Mouse (Mus musculus): ENCODE measurements around the gene Pde4dip. TPM values are rescaled to one million over a fixed set of nuclear protein-coding genes. Genes with fewer than 3 reads are reported as not detected.

The Pde4dip gene
- polyA plus RNA-seq, 1 experiment from 2014 or later: 60.3 TPM

- H3K4me2 ChIP-seq (ENCODE audit: low read length): no peak overlapping the region
- H3K27me3 ChIP-seq (replicated peaks; ENCODE audit: control insufficient read depth, insufficient read depth, low read length): no peaks in the 10 kb centered on the region
- no peak overlapping the region for H3K4me3 ChIP-seq (ENCODE audit: low read length)
- no peaks in the 10 kb centered on the region for H3K36me3 ChIP-seq (ENCODE audit: control insufficient read depth, insufficient read depth, low read length)
- H3K27ac ChIP-seq (ENCODE audit: low read depth, low read length): no peak overlapping the region
- no peak for ATAC-seq
- H3K9ac ChIP-seq (ENCODE audit: low read depth, low read length): no peak overlapping the region
- 94% methylated on average over 5 of the region's 5 CpGs for WGBS
- no peaks in the 10 kb centered on the region for H3K9me3 ChIP-seq (ENCODE audit: control insufficient read depth, low read length)
- no peaks in the 10 kb centered on the region for H3K4me1 ChIP-seq (ENCODE audit: control insufficient read depth, insufficient read depth, low read depth, low read length)
Measured at GRCm38 (mm10) chr3:97653781-97654180, 234.7 kb downstream of the Pde4dip start.

- no peak overlapping the region for H3K9ac ChIP-seq (ENCODE audit: low read depth, low read length)
- H3K4me1 ChIP-seq (ENCODE audit: control insufficient read depth, insufficient read depth, low read depth, low read length): no peaks in the 10 kb centered on the region
- H3K27me3 ChIP-seq (replicated peaks; ENCODE audit: control insufficient read depth, insufficient read depth, low read length): no peaks in the 10 kb centered on the region
- WGBS: 88% methylated on average over 10 of the region's 10 CpGs
- H3K4me2 ChIP-seq (ENCODE audit: low read length): no peak overlapping the region
- ATAC-seq: no peak
- H3K4me3 ChIP-seq (ENCODE audit: low read length): no peak overlapping the region
- no peaks in the 10 kb centered on the region for H3K9me3 ChIP-seq (ENCODE audit: control insufficient read depth, low read length)
- no peak overlapping the region for H3K27ac ChIP-seq (ENCODE audit: low read depth, low read length)
- no peaks in the 10 kb centered on the region for H3K36me3 ChIP-seq (ENCODE audit: control insufficient read depth, insufficient read depth, low read length)
Measured at GRCm38 (mm10) chr3:97651604-97652003, 236.9 kb downstream of the Pde4dip start.

- no peaks in the 10 kb centered on the region for H3K4me1 ChIP-seq (ENCODE audit: control insufficient read depth, insufficient read depth, low read depth, low read length)
- no peak overlapping the region for H3K27ac ChIP-seq (ENCODE audit: low read depth, low read length)
- no peak for ATAC-seq
- no peaks in the 10 kb centered on the region for H3K27me3 ChIP-seq (replicated peaks; ENCODE audit: control insufficient read depth, insufficient read depth, low read length)
- H3K4me2 ChIP-seq (ENCODE audit: low read length): no peak overlapping the region
- H3K4me3 ChIP-seq (ENCODE audit: low read length): no peak overlapping the region
- 85% methylated on average over 6 of the region's 6 CpGs for WGBS
- no peaks in the 10 kb centered on the region for H3K36me3 ChIP-seq (ENCODE audit: control insufficient read depth, insufficient read depth, low read length)
- no peaks in the 10 kb centered on the region for H3K9me3 ChIP-seq (ENCODE audit: control insufficient read depth, low read length)
- no peak overlapping the region for H3K9ac ChIP-seq (ENCODE audit: low read depth, low read length)
Measured at GRCm38 (mm10) chr3:97649469-97649868, 239.0 kb downstream of the Pde4dip start.

- no peak for ATAC-seq
- no peak overlapping the region for H3K4me3 ChIP-seq (ENCODE audit: low read length)
Measured at GRCm38 (mm10) chr3:97649022-97649421, 239.5 kb downstream of the Pde4dip start.

DNA sequence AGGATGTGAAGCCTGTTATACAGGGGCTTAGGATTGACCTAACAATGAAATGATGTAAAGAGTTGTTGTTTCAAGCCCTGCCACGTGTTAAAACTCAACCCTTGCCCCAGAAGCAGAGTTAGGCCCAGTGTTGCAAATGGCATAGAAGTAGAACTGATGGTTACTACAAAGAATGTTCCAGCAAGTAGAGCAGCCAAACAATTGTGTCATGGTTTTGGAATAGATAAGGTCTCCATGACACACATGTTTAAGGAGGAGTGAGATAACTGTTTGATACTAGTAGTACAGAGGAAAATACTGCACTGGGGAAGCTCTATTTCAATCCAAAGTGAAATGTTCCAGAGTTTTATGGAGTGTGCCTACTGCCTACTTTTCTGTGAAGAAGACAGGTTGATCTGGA, 240.0 kb downstream of the Pde4dip start:
- H3K9ac ChIP-seq (ENCODE audit: low read depth, low read length): no peak overlapping the region
- H3K4me3 ChIP-seq (ENCODE audit: low read length): no peak overlapping the region
- no peaks in the 10 kb centered on the region for H3K9me3 ChIP-seq (ENCODE audit: control insufficient read depth, low read length)
- no peaks in the 10 kb centered on the region for H3K27me3 ChIP-seq (replicated peaks; ENCODE audit: control insufficient read depth, insufficient read depth, low read length)
- H3K27ac ChIP-seq (ENCODE audit: low read depth, low read length): no peak overlapping the region
- H3K4me1 ChIP-seq (ENCODE audit: control insufficient read depth, insufficient read depth, low read depth, low read length): no peaks in the 10 kb centered on the region
- H3K4me2 ChIP-seq (ENCODE audit: low read length): no peak overlapping the region
- H3K36me3 ChIP-seq (ENCODE audit: control insufficient read depth, insufficient read depth, low read length): no peaks in the 10 kb centered on the region
- no peak for ATAC-seq
- WGBS: 38% methylated on average over 1 of the region's 1 CpGs

More at GRCm38 (mm10) chr3:97649022-97649421, 239.5 kb downstream of the Pde4dip start:
- no peak overlapping the region for H3K9ac ChIP-seq (ENCODE audit: low read depth, low read length)
- no peaks in the 10 kb centered on the region for H3K9me3 ChIP-seq (ENCODE audit: control insufficient read depth, low read length)
- no peak overlapping the region for H3K4me2 ChIP-seq (ENCODE audit: low read length)
- H3K36me3 ChIP-seq (ENCODE audit: control insufficient read depth, insufficient read depth, low read length): no peaks in the 10 kb centered on the region
- no peaks in the 10 kb centered on the region for H3K27me3 ChIP-seq (replicated peaks; ENCODE audit: control insufficient read depth, insufficient read depth, low read length)
- no peaks in the 10 kb centered on the region for H3K4me1 ChIP-seq (ENCODE audit: control insufficient read depth, insufficient read depth, low read depth, low read length)
- WGBS: 83% methylated on average over 3 of the region's 3 CpGs
- no peak overlapping the region for H3K27ac ChIP-seq (ENCODE audit: low read depth, low read length)

DNA sequence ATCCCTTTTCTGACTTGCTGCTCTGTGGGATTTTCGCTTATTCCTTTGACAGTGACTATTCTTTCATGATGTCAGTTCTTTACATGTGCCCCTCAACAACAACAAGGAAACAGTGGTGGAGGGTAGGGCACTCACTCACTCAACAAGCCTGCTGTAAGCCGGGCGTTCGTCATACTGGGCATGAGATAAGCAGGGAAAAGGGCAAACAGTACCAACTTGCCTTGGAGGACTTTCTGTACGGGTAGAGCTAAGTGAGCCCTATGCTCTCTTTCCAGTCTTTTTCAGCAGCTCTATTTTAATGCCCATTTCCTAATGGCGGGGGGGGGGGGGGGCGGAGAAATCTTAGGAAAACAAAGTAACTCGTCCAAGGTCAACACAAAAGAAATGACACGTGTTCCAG, 246.5 kb downstream of the Pde4dip start:
- Histone ChIP-seq H3K9me3 (ENCODE audit: control insufficient read depth, low read length) (no peaks in the 10 kb centered on the region), H3K4me3 (ENCODE audit: low read length) (no peak overlapping the region), H3K4me1 (ENCODE audit: control insufficient read depth, insufficient read depth, low read depth, low read length) (no peaks in the 10 kb centered on the region), H3K36me3 (ENCODE audit: control insufficient read depth, insufficient read depth, low read length) (no peaks in the 10 kb centered on the region), H3K27me3 (replicated peaks; ENCODE audit: control insufficient read depth, insufficient read depth, low read length) (no peaks in the 10 kb centered on the region), H3K27ac (ENCODE audit: low read depth, low read length) (no peak overlapping the region), H3K9ac (ENCODE audit: low read depth, low read length) (no peak overlapping the region), H3K4me2 (ENCODE audit: low read length) (no peak overlapping the region)
- WGBS: 87% methylated on average over 9 of the region's 9 CpGs
- no peak for ATAC-seq

DNA sequence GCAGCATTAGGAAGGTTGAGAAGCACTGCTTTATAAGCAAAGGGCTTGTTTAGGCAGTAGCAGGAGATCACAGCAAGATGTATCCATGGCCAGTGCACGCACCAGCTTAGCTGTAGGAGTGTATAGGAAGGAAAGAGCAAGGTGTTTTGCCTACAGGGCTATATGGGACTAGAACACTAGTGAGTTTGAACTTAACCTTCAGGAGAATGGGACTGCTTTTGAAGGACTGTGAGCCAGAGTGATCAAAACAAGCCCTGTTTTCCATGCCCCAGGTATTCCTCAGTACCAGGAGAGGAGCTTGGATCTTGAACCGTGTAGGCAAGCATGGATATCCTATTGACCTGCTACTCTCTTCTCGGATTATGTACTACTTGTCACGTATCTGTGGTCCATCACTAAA, 247.1 kb downstream of the Pde4dip start:
- H3K4me1 ChIP-seq (ENCODE audit: control insufficient read depth, insufficient read depth, low read depth, low read length): no peaks in the 10 kb centered on the region
- ATAC-seq: no peak
- 93% methylated on average over 4 of the region's 4 CpGs for WGBS
- H3K4me3 ChIP-seq (ENCODE audit: low read length): no peak overlapping the region
- H3K27ac ChIP-seq (ENCODE audit: low read depth, low read length): no peak overlapping the region
- H3K9me3 ChIP-seq (ENCODE audit: control insufficient read depth, low read length): no peaks in the 10 kb centered on the region
- H3K36me3 ChIP-seq (ENCODE audit: control insufficient read depth, insufficient read depth, low read length): no peaks in the 10 kb centered on the region
- H3K9ac ChIP-seq (ENCODE audit: low read depth, low read length): no peak overlapping the region
- H3K4me2 ChIP-seq (ENCODE audit: low read length): no peak overlapping the region
- no peaks in the 10 kb centered on the region for H3K27me3 ChIP-seq (replicated peaks; ENCODE audit: control insufficient read depth, insufficient read depth, low read length)

Small RNA genes lying within 50 kb of the gene (microRNA-seq; reads per million reads assigned to microRNA genes)
- gene Mir7225: not detected

Other genes with a start within 250 kb of the Pde4dip start
- gene Prkab2, start 230.5 kb downstream of the Pde4dip start, polyA plus RNA-seq (2015; fragmentation: Nextera tagmentation; extraction: Ambion mirVana): 17.5 and 18.7 TPM in 2 replicates
- gene Gm17651, start 214.0 kb downstream of the Pde4dip start, polyA plus RNA-seq (2015; fragmentation: Nextera tagmentation; extraction: Ambion mirVana): not detected in 2 replicates
- gene Sec22b, start 12.5 kb upstream of the Pde4dip start, polyA plus RNA-seq (2015; fragmentation: Nextera tagmentation; extraction: Ambion mirVana): 97.5 and 102 TPM in 2 replicates
- 7.6 and 12.1 TPM in 2 replicates for gene Notch2, start 124.8 kb upstream of the Pde4dip start, polyA plus RNA-seq (2015; fragmentation: Nextera tagmentation; extraction: Ambion mirVana)

Measured in hindbrain, embryonic 16.5 days (tissue).